Mouse (Mus musculus) CH12F3 (cell line): Measurements from ENCODE around the gene Ipo9.
"Not testable (repeated sequence)": the region's sequence is repeated elsewhere in the genome, so short reads cannot be mapped to it uniquely, and the experiment has no call there.

Experiments used
- in situ Hi-C: fragments of 300-500 bp; cut with MboI; formaldehyde crosslinking; loops from 2 replicates; pipeline ENCODE4 v1.14.3; 2020; ENCODE audit warnings: low sequenced_read_pairs

Gene Ipo9

GRCm38 (mm10) chr1:135435823-135436222 lies 5.5 kb upstream of the Ipo9 start:
- in situ Hi-C loops = no loop called here

- in situ Hi-C loops = no loop called here
Observed at GRCm38 (mm10) chr1:135430669-135431017, 344 bp upstream of the Ipo9 start.

GRCm38 (mm10) chr1:135427390-135427789 lies 2.9 kb downstream of the Ipo9 start:
- in situ Hi-C loops = no loop called here

GRCm38 (mm10) chr1:135426645-135427044 lies 3.7 kb downstream of the Ipo9 start:
- in situ Hi-C loops = no loop called here

GRCm38 (mm10) chr1:135422772-135423171 lies 7.5 kb downstream of the Ipo9 start:
- in situ Hi-C loops = no loop called here

- in situ Hi-C loops = no loop called here
Observed at GRCm38 (mm10) chr1:135413996-135414395, 16.3 kb downstream of the Ipo9 start.

- in situ Hi-C loops = no loop called here
Observed at GRCm38 (mm10) chr1:135412130-135412529, 18.2 kb downstream of the Ipo9 start.

- in situ Hi-C loops = no loop called here
Observed at GRCm38 (mm10) chr1:135410967-135411366, 19.3 kb downstream of the Ipo9 start.

- in situ Hi-C loops = no loop called here
Observed at GRCm38 (mm10) chr1:135408973-135409372, 21.3 kb downstream of the Ipo9 start.

GRCm38 (mm10) chr1:135405356-135405755 lies 24.9 kb downstream of the Ipo9 start:
- in situ Hi-C loops = no loop called here

GRCm38 (mm10) chr1:135401452-135402110 lies 28.7 kb downstream of the Ipo9 start:
- in situ Hi-C loops = no loop called here

GRCm38 (mm10) chr1:135399466-135399865 lies 30.8 kb downstream of the Ipo9 start:
- in situ Hi-C loops = no loop called here

- in situ Hi-C loops = no loop called here
Observed at GRCm38 (mm10) chr1:135385161-135385560, 45.1 kb downstream of the Ipo9 start.

- in situ Hi-C loops = no loop called here
Observed at GRCm38 (mm10) chr1:135384171-135384570, 46.1 kb downstream of the Ipo9 start.

GRCm38 (mm10) chr1:135381560-135381959 lies 48.7 kb downstream of the Ipo9 start:
- in situ Hi-C loops = not testable (repeated sequence)

GRCm38 (mm10) chr1:135380071-135380991 lies 50.0 kb downstream of the Ipo9 start:
- in situ Hi-C loops = no loop called here

GRCm38 (mm10) chr1:135379048-135379447 lies 51.3 kb downstream of the Ipo9 start:
- in situ Hi-C loops = loop anchor here (5.0 kb wide), 1 partner anchor 207 kb away; no protein-coding TSS in a partner anchor

- in situ Hi-C loops = loop anchor here (5.0 kb wide), 1 partner anchor 206 kb away; no protein-coding TSS in a partner anchor
Observed at GRCm38 (mm10) chr1:135378576-135378975, 51.7 kb downstream of the Ipo9 start.

- in situ Hi-C loops = loop anchor here (5.0 kb wide), 1 partner anchor 203 kb away; no protein-coding TSS in a partner anchor
Observed at GRCm38 (mm10) chr1:135374868-135375581, 55.3 kb downstream of the Ipo9 start, which contains the start of gene Shisa4. Gene Shisa4 (minus strand): TSS chr1:135375237.

GRCm38 (mm10) chr1:135374175-135374867 lies 56.0 kb downstream of the Ipo9 start:
- in situ Hi-C loops = no loop called here
